Mouse (Mus musculus) cortical plate, adult 2 months (tissue): Measurements from ENCODE around the gene Gemin5. TPM values are rescaled to one million over a fixed set of nuclear protein-coding genes. Genes with fewer than 3 reads are reported as not detected.

Source experiments
- H3K27ac ChIP-seq: fragments of 200-500 bp; 2 replicates; pipeline ENCODE4 v1.5.1; 2012; ENCODE audit warnings: low read length, control low read depth, inconsistent platforms; ENCODE audit not compliant: insufficient read depth
- H3K4me1 ChIP-seq: fragments of 200-500 bp; 2 replicates; pipeline ENCODE4 v1.6.1; 2011; ENCODE audit warnings: low read length; ENCODE audit not compliant: control insufficient read depth, insufficient read depth
- H3K4me3 ChIP-seq: fragments of 200-500 bp; 2 replicates; pipeline ENCODE4 v1.5.1; 2011; ENCODE audit warnings: mild to moderate bottlenecking, low read length, control low read depth; ENCODE audit not compliant: insufficient read depth
- CTCF ChIP-seq: fragments of 200-500 bp; IDR thresholded peaks from 2 replicates; pipeline ENCODE4 v1.5.1; 2011; ENCODE audit warnings: mild to moderate bottlenecking, control low read depth, low read length; ENCODE audit not compliant: insufficient read depth; ENCODE audit errors: extremely low read depth
- POLR2A ChIP-seq: fragments of 200-500 bp; IDR thresholded peaks from 2 replicates; pipeline ENCODE4 v1.6.1; 2011; ENCODE audit warnings: mild to moderate bottlenecking, low read length, control low read depth; ENCODE audit not compliant: insufficient read depth; ENCODE audit errors: extremely low read depth
- polyA plus RNA-seq: library from polyadenylated mRNA; depleted of rRNA; stranded (reverse); fragments of >200 nt; gene quantifications from 2 replicates; pipeline ENCODE4 v1.2.3, GENCODE M21; 2012

Gene Gemin5
- polyA plus RNA-seq, 1 experiment = 8.6 TPM

DNA sequence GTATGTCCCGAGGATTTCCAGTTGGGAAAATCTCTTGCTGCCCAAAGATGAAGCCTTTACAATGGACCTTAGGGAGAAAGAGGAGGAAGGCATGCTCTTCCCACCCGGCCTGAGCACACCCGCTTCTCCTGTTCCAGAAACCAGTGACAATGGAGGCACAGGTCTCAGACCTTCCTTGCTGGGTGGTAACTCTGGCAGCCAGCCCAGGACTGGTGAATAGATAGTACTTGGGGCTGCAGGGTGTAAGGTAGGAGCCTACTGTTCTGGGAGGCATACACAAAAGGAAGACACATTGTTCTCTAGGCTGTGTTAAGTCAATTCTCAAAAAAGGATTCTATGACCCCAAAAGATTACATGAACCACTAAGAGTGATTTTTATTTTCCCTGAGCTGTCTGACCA, 47.7 kb downstream of the Gemin5 start:
- no peak overlapping the region for H3K4me3 ChIP-seq
- no peaks in the 10 kb centered on the region for H3K4me1 ChIP-seq
- H3K27ac ChIP-seq = no peak overlapping the region
- no peak for TF ChIP-seq POLR2A
- TF ChIP-seq CTCF = no peak

DNA sequence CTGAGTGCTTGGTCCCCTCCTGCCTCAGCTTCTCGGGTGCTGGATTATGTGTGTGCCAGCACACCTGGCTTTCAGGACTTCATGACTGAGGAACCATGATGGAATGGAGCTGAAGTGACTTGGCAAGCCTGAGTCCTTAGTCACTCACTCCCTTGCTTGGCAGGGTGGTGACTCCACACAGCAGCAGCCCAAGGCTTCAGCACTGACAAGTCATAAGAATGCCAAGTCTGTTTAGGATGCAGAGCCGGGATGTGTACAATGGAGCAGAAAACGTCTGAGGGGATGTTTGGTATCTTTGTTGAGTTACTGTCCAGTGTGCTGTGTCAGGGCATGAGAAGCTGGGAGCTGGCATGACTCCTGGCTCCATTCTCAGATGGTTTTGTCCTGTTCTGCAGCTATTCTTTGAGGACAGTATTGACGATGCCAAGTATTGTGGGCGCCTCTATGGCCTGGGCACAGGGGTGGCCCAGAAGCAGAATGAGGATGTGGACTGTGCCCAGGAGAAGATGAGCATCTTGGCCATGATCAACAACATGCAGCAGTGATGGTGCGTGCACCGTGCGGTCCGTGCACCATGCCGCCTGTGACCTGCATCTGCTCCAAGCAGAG, 51.2 kb downstream of the Gemin5 start:
- Histone ChIP-seq H3K4me3 (no peak overlapping the region), H3K27ac (no peak overlapping the region), H3K4me1 (no peaks in the 10 kb centered on the region)
- no peak for TF ChIP-seq CTCF
- no peak for TF ChIP-seq POLR2A

DNA sequence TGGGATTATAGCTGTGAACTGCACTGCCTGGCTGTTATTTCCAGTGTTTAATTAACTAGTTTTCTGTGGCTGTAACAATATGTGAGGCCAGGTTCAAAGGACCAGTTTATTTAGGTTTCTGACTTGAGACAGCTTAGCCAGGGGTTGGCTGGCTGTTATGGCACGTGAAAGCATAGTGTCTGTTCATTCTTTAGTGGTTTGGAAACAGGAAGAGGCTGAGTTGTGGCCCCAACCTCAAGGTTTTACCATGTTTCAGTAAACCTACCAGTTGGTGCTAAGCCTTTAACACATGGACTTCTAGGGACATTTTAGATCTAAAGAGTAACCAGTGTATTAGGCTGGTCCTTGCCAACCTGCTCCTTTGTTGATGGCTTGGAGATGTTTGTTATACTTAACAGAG, 51.8 kb downstream of the Gemin5 start:
- Histone ChIP-seq H3K27ac (no peak overlapping the region), H3K4me3 (no peak overlapping the region), H3K4me1 (no peaks in the 10 kb centered on the region)
- no peak for TF ChIP-seq CTCF
- no peak for TF ChIP-seq POLR2A

DNA sequence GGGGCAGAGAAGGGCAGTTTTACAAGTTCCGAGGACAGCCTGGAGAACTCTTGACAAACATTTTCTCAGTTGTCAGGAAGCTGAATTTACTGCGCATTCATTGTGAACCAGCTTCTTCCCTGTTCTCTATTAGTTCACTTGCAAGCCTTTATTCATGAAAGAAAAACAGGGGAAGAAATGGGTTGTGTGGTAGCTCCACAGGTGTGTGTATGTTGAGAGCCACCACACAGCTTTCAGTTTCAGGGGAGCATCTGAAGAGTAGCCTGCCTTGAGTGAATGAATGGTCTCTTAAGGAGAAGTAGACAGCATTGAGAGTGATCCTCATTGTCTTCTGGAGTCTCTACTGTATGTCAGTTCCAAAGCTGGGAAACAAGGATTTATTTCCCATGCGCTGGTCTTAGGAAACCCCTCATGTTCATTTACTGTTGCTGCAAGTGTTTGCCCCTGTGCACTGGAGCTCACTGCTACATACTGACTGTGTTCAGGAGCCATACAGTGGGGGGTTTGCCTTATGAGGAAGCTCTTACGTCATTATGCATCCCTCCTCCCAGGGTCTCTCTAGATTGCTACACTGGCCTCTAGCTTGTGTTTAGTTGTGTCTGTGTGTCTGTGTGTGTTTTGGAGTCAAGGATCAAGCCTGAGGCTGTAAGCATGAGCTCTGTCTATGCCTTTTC, 60.5 kb downstream of the Gemin5 start:
- TF ChIP-seq POLR2A = no peak
- TF ChIP-seq CTCF = no peak
- no peak overlapping the region for H3K4me3 ChIP-seq
- no peak overlapping the region for H3K27ac ChIP-seq
- no peaks in the 10 kb centered on the region; the same call in 1 of the 2 replicates for H3K4me1 ChIP-seq

DNA sequence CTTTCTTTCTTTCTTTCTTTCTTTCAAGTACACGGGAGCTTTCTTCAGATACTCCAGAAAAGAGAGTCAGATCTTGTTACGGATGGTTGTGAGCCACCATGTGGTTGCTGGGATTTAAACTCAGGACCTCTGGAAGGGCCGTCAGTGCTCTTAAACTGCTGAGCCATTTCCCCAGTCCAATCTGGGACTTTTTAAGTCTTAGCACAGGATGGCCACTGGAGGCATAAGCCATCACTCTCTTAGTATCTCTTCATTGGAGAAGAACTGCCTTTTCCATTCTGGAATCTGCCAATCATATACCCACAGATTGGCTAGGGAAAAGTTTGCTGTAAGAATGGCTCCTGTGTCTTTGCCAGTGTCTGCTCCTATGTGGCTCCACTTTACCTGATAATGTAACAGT, 61.3 kb downstream of the Gemin5 start:
- no peak for TF ChIP-seq CTCF
- TF ChIP-seq POLR2A = no peak
- Histone ChIP-seq H3K27ac (no peak overlapping the region), H3K4me3 (no peak overlapping the region), H3K4me1 (no peaks in the 10 kb centered on the region; the same call in 1 of the 2 replicates)

DNA sequence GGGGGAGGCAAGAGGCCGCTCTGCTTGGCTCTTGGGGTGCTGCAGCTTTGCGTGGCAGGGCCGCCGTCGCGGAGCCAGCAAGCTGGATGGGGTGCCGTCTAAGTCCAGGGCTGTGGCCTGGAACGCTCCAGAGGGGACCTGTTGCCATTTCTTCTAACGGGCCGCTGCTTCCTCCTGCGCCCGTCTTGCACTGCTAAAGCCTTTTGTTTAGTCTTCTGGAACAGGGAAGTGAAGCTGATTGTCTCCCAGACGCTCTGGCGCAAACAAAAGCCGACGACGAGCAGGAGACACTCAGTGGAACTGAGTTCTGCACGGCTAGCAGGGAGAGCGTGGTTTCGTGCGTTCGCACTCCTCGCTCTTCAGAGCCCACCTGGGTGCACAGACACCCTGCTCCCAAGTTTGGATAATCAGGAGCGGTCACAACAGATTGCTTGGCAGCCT, 64.0 kb downstream of the Gemin5 start:
- TF ChIP-seq POLR2A (no peak), CTCF (no peak)
- Histone ChIP-seq H3K4me1 (no peaks in the 10 kb centered on the region; the same call in 1 of the 2 replicates), H3K4me3 (peak overlapping the region; percentile 81), H3K27ac (peak overlapping the region; percentile 69)

DNA sequence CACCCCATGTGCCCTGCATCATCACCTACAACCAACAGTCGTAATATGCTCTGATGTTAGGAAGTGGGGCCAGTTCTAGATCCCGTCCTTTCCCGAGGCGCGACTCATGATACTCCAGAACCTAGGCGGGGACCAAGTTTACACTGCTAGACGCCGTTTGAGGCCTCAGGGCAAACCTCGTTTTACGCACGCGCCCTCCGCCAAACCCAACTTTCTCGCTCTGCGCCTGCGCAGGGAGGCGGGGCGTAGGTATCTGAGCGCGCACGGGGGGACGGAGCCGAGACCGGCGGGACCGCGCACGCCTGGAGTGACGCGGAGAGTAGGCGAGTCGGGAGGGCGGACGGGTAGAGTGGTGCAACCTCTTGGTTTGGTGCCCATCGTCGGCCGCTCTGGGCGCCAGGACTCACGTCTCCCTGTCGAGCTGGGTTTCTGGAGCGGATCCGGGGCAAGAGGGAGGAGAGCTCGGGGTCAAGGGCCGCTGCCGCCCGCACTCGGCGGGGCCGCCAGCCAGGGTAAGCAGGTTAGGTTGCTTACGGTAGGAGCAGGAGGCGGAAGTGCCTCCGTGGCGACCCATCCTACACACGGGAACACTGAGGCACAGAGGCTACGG, 64.5 kb downstream of the Gemin5 start, which contains the start of gene Cnot8:
Gene Cnot8, plus strand, starts transcription at position 457 of the 610 bp plus-strand sequence.
- H3K4me1 ChIP-seq = no peaks in the 10 kb centered on the region; the same call in 1 of the 2 replicates
- TF ChIP-seq POLR2A (peak; percentile 91), CTCF (no peak)
- peak within 1 kb of the TSS; percentile 69 for H3K27ac ChIP-seq
- peak within 1 kb of the TSS; percentile 81 for H3K4me3 ChIP-seq

DNA sequence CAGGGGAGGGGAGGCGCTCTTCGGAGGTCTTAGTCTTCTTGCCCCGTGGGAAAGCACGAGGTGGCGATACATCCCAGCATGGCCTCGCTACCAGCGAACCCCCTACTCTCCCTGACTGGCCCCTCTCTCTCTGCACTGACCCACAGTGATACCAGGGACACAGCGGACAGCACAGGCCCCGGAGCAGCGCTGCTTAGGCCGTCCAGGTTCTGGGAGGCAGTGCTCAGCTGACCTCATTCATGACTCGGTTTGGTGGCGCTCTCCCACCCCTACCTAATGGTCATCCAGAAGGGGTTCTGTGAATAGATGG, 65.0 kb downstream of the Gemin5 start:
- no peak overlapping the region for H3K27ac ChIP-seq
- H3K4me1 ChIP-seq = no peaks in the 10 kb centered on the region; the same call in 1 of the 2 replicates
- peak overlapping the region; percentile 81 for H3K4me3 ChIP-seq
- TF ChIP-seq CTCF (no peak), POLR2A (no peak)

DNA sequence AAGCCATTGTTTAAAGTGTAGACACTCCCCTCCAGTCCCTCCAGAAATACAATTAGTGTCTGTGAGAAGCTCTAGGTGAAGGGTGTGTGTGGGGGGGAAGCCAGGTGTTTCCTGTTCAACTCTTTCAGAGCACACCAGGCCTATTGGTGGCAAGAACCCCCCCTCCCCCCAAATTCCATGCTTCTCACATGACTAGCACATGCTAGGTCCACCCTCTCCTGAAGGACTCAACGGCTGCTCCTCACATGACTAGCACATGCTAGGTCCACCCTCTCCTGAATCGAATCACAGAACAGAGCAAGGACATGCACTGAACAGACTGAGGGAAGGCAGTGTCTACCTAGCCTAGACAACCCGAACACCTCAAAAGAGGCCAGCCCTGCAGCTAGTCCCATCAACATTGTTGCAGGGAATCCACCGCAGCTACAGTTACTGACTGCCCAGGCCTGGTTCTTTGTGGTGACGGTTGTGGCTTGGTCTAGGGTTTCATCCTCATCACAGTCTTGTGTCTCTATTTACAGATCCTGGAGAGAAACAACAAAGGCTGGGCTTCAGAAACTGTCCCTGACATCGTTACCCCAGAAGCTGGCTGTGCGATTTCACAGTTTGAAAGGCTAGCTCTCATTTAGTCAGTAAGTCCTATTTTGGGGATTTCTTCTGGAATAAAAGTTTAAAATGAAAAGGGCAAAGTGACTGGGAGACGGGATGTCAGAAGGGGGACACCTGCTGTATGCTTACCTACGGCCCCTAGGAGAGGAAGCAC, 65.6 kb downstream of the Gemin5 start:
- H3K4me3 ChIP-seq = no peak overlapping the region; the same call in 1 of the 2 replicates
- H3K4me1 ChIP-seq = no peaks in the 10 kb centered on the region; the same call in 1 of the 2 replicates
- H3K27ac ChIP-seq = no peak overlapping the region
- TF ChIP-seq CTCF = no peak
- no peak for TF ChIP-seq POLR2A
